Mouse (Mus musculus) small intestine, adult 2 months (tissue): ENCODE results near the gene Il17rb. TPM values are rescaled to one million over a fixed set of nuclear protein-coding genes. Genes with fewer than 3 reads are reported as not detected.
A peak's percentile ranks its signal among the peaks of the same experiment; 100 is the strongest.

Experiments
- H3K27ac ChIP-seq: fragments of 200-500 bp; 2 replicates; pipeline ENCODE4 v1.5.1; 2012; ENCODE audit warnings: low read depth, low read length, control low read depth, inconsistent platforms; ENCODE audit not compliant: insufficient read depth
- H3K27me3 ChIP-seq: fragments of 200-500 bp; 2 replicates; pipeline ENCODE4 v1.6.1; 2012; ENCODE audit warnings: mild to moderate bottlenecking, moderate library complexity, low read length, inconsistent platforms; ENCODE audit not compliant: control insufficient read depth, insufficient read depth
- H3K36me3 ChIP-seq: fragments of 200-500 bp; 2 replicates; pipeline ENCODE4 v1.6.1; 2012; ENCODE audit warnings: mild to moderate bottlenecking, low read length, control low read depth, inconsistent platforms; ENCODE audit not compliant: control insufficient read depth, insufficient read depth
- H3K4me1 ChIP-seq: fragments of 200-500 bp; 2 replicates; pipeline ENCODE4 v1.6.1; 2012; ENCODE audit warnings: low read length, inconsistent platforms, mixed read lengths; ENCODE audit not compliant: control insufficient read depth, insufficient read depth, insufficient read length
- H3K4me3 ChIP-seq: fragments of 200-500 bp; 2 replicates; pipeline ENCODE4 v1.5.1; 2012; ENCODE audit warnings: low read depth, mild to moderate bottlenecking, control low read depth, inconsistent platforms, low read length, moderate library complexity
- CTCF ChIP-seq: fragments of 200-500 bp; IDR thresholded peaks from 2 replicates; pipeline ENCODE4 v1.5.1; 2012; ENCODE audit warnings: low read depth, mild to moderate bottlenecking, control low read depth, inconsistent platforms, low read length, moderate library complexity, mixed read lengths; ENCODE audit not compliant: insufficient replicate concordance, insufficient read length; ENCODE audit errors: extremely low read depth
- POLR2A ChIP-seq: fragments of 200-500 bp; IDR thresholded peaks from 2 replicates; pipeline ENCODE4 v1.6.1; 2012; ENCODE audit warnings: low read depth, mild to moderate bottlenecking, control low read depth, inconsistent platforms, low read length, moderate library complexity
- WGBS: fragments of 180-500 bp; shearing (Covaris S2); methylation state at CpG from one replicate; pipeline ENCODE4 v1.1.7; 2018; 5-methylcytosine and 5-hydroxymethylcytosine counted together
- polyA plus RNA-seq: library from polyadenylated mRNA; depleted of rRNA; stranded (reverse); fragments of >200 nt; gene quantifications from 2 replicates; pipeline ENCODE4 v1.2.3, GENCODE M21; 2012

Gene Il17rb
- polyA plus RNA-seq, 1 experiment: 3.0 TPM

DNA sequence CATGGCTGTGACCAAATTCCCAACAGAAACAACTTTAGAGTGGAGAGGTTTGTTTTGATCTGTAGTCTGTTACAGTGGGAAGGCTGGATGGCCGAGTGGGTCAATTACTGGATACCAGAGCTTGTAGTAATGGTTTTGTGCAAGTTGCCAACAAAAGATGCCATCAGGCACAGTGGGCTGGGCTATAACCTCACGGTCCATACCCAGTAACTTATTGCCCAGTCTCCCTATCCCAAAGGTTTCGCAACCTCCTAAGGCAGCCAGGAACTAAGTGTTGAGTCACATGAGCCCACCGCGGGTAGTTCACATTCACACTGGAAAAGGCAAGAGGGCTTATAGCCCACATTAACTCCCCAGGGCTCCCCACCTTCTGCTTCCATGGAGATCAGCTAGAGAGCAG, 8.0 kb upstream of the Il17rb start:
- no peaks in the 10 kb centered on the region for H3K27me3 ChIP-seq
- WGBS: 59% methylated on average over 5 of the region's 5 CpGs
- H3K27ac ChIP-seq: peak overlapping the region; percentile 21; the same call in 1 of the 2 replicates
- H3K4me1 ChIP-seq: peaks cover 39% of the 10 kb centered on the region
- H3K36me3 ChIP-seq: peaks cover 16% of the 10 kb centered on the region
- H3K4me3 ChIP-seq: no peak overlapping the region
- TF ChIP-seq POLR2A (no peak), CTCF (no peak)

DNA sequence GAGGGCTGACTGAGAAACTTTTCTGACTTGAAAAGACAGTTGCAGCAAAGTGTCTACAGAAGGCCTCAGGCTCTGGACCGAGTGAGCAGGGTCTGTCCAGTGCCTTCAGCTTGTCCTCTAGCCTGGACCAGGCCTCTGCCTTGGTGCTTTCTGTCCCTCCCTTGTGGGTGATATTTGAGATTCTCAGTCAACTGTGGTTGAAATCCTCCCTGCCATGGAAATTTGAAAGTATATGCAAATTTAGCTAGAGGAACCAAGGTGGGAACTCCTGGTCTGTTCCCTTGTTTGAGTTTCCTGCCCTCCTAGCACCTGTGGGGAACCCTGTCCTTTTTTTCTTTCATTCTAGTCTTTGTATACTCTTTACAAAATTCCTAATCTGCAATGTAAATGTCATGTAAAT, 6.3 kb upstream of the Il17rb start:
- no peak overlapping the region for H3K27ac ChIP-seq
- no peaks in the 10 kb centered on the region for H3K27me3 ChIP-seq
- TF ChIP-seq POLR2A (no peak), CTCF (no peak)
- H3K36me3 ChIP-seq: peaks cover 11% of the 10 kb centered on the region
- H3K4me1 ChIP-seq: peaks cover 45% of the 10 kb centered on the region
- WGBS: 84% methylated on average over 1 of the region's 1 CpGs
- no peak overlapping the region for H3K4me3 ChIP-seq

DNA sequence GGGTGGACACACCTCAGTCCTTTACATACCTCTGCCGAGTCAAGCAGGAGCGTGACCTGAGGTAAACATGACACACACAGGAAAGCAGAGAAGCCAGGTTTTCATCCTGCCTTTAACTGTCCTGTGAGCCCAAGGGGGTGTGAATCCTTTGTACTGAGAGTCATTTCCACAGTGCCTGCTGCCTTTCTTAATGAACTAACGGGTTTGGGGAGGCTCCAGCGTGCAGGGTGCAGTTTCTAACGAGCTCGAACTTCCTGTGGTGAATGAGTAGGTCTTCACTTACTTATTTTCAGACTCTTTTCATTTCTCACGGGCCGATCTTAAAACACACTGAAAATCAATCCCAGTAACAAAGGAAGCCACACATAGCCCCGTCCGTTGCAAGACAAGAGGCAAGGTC, 5.8 kb upstream of the Il17rb start:
- H3K27ac ChIP-seq: no peak overlapping the region
- TF ChIP-seq CTCF (no peak), POLR2A (no peak)
- no peaks in the 10 kb centered on the region for H3K27me3 ChIP-seq
- H3K36me3 ChIP-seq: peaks cover 11% of the 10 kb centered on the region
- no peak overlapping the region for H3K4me3 ChIP-seq
- peaks cover 41% of the 10 kb centered on the region for H3K4me1 ChIP-seq
- WGBS: 76% methylated on average over 10 of the region's 10 CpGs

DNA sequence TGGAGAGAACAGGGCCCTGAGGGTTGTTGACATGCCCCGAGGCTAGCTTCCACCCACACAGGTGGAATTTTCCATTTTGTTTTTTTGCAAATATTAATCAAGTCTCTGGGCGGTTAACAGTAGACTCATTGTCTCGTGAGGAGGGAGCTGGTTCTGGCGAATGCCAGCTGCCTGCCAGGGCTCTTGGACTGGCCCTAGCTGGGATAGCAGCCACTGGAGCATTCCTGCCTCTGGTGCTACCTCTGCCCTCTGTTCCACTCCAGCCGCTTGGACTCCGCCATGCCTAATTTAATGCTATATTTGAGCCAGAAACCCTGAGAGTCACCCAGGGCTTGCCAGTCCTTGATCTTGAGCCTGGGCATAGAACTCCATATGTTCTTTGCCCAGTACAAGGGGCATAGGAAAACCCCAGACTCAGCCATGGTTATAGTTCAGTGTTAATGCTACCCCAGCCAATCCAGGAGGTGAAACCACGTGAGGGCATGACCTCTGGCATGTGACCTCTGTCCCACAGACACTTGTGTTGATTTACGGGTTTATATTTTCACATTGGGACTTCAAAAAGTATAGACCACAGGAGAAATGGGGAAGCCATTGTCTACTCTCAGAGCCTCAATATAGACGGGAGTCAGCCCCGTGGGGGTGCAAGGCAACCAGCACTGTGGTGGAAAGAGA, 3.3 kb upstream of the Il17rb start:
- no peaks in the 10 kb centered on the region for H3K27me3 ChIP-seq
- peak overlapping the region; percentile 30 for H3K27ac ChIP-seq
- H3K4me1 ChIP-seq: peaks cover 26% of the 10 kb centered on the region
- TF ChIP-seq CTCF: no peak
- TF ChIP-seq POLR2A: no peak
- H3K36me3 ChIP-seq: peaks cover 8% of the 10 kb centered on the region; the same call in 1 of the 2 replicates
- peak overlapping the region; percentile 9; the same call in 1 of the 2 replicates for H3K4me3 ChIP-seq
- 36% methylated on average over 10 of the region's 10 CpGs for WGBS

DNA sequence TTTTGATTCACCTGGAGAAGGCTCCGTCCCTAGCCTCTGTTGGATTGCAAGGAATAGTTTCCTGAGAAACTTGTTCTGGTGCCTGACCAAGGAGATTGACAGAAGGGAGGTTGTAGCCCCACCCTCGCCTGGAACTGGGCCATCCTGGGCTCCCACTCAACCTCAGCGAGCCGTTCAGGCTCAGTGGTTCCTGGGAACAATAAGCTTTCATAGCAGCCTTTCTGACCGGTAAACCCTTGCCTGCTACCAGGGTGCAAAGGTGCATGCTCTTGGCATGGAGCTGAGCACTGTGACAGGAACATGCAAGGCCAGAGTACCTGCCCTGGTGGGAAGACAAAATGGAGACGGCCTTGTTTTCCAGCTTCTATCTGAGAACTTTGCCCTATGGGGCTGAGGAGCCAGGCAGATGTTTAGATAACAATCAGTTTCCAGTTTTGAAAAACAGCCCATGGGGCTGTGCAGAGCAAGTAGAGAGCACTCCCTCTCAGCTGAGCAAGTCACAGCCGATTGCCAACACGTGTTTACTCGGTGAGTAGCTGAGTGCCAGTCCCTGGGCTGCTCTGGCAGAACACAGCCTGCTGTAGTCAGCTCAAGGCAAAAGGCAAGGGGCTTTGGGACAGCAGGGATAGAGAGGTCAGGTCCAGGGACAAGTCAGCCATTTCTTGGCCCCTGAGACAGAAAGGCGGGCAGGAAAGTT, 1.3 kb upstream of the Il17rb start:
- H3K4me1 ChIP-seq: peaks cover 20% of the 10 kb centered on the region
- H3K4me3 ChIP-seq: peak overlapping the region; percentile 85
- TF ChIP-seq POLR2A: peak; percentile 35; the same call in 1 of the 2 replicates
- no peak for TF ChIP-seq CTCF
- peak overlapping the region; percentile 96 for H3K27ac ChIP-seq
- peaks cover 7% of the 10 kb centered on the region; the same call in 1 of the 2 replicates for H3K36me3 ChIP-seq
- WGBS: 16% methylated on average over 10 of the region's 10 CpGs
- no peaks in the 10 kb centered on the region for H3K27me3 ChIP-seq

DNA sequence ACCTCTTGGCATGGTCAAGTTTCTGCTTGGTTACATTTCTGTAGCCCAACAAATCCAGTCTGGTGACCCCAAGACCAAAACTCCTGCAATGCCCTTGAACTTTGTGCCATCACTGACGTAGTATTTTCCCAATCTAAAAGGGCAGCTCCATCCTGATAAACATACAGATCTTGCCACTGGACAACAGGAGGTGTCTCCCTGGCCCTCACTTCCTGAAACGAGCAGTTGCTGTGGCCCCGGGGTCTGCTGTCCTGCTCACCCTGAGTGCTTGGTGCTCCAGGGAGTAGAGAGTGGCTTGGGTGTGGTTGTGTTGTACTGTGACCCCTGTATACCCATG, 9.3 kb downstream of the Il17rb start:
- WGBS: 23% methylated on average over 3 of the region's 3 CpGs
- peaks cover 20% of the 10 kb centered on the region for H3K4me1 ChIP-seq
- no peak overlapping the region for H3K4me3 ChIP-seq
- H3K27me3 ChIP-seq: no peaks in the 10 kb centered on the region
- peaks cover 10% of the 10 kb centered on the region for H3K36me3 ChIP-seq
- no peak for TF ChIP-seq CTCF
- TF ChIP-seq POLR2A: no peak
- H3K27ac ChIP-seq: 0 out of 2 replicates have a peak overlapping the region, but pooled peaks have one; percentile 9

DNA sequence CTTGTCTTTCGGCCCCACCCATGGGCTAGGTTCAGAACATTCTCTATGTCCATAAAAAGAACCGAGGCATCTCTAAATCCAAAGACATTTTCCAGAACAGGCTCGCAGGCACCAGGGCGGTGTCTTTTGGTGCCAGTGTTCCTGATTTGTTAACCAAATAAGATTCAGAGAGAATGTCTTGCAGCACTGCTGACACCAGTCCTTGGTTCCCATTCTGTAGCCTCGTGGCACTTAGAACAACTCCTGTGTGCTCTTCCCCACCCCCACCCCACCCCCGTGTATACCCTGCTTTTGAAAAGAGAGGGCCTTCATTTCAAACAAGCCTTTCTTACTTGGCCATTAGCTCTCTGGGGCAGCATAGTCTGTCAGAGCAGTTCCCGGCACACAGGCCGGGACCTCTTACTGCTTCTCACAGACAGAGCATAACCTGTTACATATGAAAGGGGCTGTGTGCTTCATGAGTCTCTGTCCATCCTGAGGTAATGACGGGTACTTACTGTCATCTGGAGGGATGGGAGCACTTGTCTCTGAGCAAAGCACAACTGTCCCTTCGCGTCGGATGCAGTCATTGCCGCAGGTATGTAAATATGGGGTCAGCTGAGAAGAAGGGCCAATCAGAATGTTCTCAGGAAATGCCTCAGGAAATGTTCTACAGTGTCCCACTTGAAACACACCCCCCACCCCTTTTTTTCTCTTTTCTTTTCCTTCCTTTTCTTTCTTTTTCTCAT, 9.8 kb downstream of the Il17rb start:
- H3K36me3 ChIP-seq: peaks cover 14% of the 10 kb centered on the region
- WGBS: 70% methylated on average over 13 of the region's 13 CpGs
- H3K27ac ChIP-seq: 0 out of 2 replicates have a peak overlapping the region, but pooled peaks have one; percentile 9
- H3K4me3 ChIP-seq: no peak overlapping the region
- no peak for TF ChIP-seq CTCF
- no peak for TF ChIP-seq POLR2A
- H3K27me3 ChIP-seq: no peaks in the 10 kb centered on the region
- peaks cover 22% of the 10 kb centered on the region for H3K4me1 ChIP-seq
